Mouse (Mus musculus) right cerebral cortex, postnatal 36 days (tissue): ENCODE results near the gene Dlx5.

ENCODE experiments used
- DNase-seq, 2 experiments: peaks; one replicate each; pipeline ENCODE4 v3.0.0; 2022; ENCODE audit warnings: low spot score in 2 of 2, mixed read lengths in 1 of 2

The Dlx5 gene

GRCm38 (mm10) chr6:6876231-6876630 is 5.7 kb downstream of the Dlx5 start:
- DNase-seq: no peak

- no peak for DNase-seq
These were observed 6.2 kb downstream of the Dlx5 start for GRCm38 (mm10) chr6:6875676-6876075.

- DNase-seq: no peak
These were observed 6.7 kb downstream of the Dlx5 start for GRCm38 (mm10) chr6:6875136-6875535.

- DNase-seq: no peak
These were observed 7.7 kb downstream of the Dlx5 start for GRCm38 (mm10) chr6:6874073-6874771.

GRCm38 (mm10) chr6:6873476-6874072 is 8.3 kb downstream of the Dlx5 start:
- DNase-seq: no peak

GRCm38 (mm10) chr6:6872873-6873272 is 9.0 kb downstream of the Dlx5 start:
- DNase-seq: no peak

- no peak for DNase-seq
These were observed 10.2 kb downstream of the Dlx5 start for GRCm38 (mm10) chr6:6871692-6872091.

- DNase-seq: no peak
These were observed 10.9 kb downstream of the Dlx5 start for GRCm38 (mm10) chr6:6870876-6871420.

- DNase-seq: no peak
These were observed 11.7 kb downstream of the Dlx5 start for GRCm38 (mm10) chr6:6869961-6870800.

- no peak for DNase-seq
These were observed 12.7 kb downstream of the Dlx5 start for GRCm38 (mm10) chr6:6869041-6869685.

- no peak for DNase-seq
These were observed 14.9 kb downstream of the Dlx5 start for GRCm38 (mm10) chr6:6867031-6867430.

- no peak for DNase-seq
These were observed 17.1 kb downstream of the Dlx5 start for GRCm38 (mm10) chr6:6864441-6865440.

- no peak for DNase-seq
These were observed 17.9 kb downstream of the Dlx5 start for GRCm38 (mm10) chr6:6863955-6864354.

GRCm38 (mm10) chr6:6863160-6863870 is 18.6 kb downstream of the Dlx5 start, which contains the start of gene Dlx6:
Gene Dlx6, plus strand, starts transcription at chr6:6863334.
- DNase-seq: no peak

- DNase-seq: peak in 1 of 2 experiments; percentile 50
These were observed 19.3 kb downstream of the Dlx5 start for GRCm38 (mm10) chr6:6862611-6863010.

GRCm38 (mm10) chr6:6861798-6862428 is 20.0 kb downstream of the Dlx5 start:
- DNase-seq: no peak

- no peak for DNase-seq
These were observed 20.6 kb downstream of the Dlx5 start for GRCm38 (mm10) chr6:6861086-6861797.

- DNase-seq: no peak
These were observed 21.3 kb downstream of the Dlx5 start for GRCm38 (mm10) chr6:6860411-6861085.
